Mouse (Mus musculus): ENCODE data around the gene Syt16.
A peak's percentile ranks its signal among the peaks of the same experiment; 100 is the strongest.

Syt16 gene

GRCm38 (mm10) chr12:74009448-74009911 is 12.0 kb downstream of the Syt16 start:
- DNase-seq (ENCODE audit: low read depth, low spot score) = peak; percentile 73

- peak; percentile 59 for DNase-seq (ENCODE audit: low read depth, low spot score)
Measured at GRCm38 (mm10) chr12:74013739-74014138, 16.3 kb downstream of the Syt16 start.

GRCm38 (mm10) chr12:74014739-74015270 is 17.3 kb downstream of the Syt16 start:
- peak; percentile 35 for DNase-seq (ENCODE audit: low read depth, low spot score)

DNA sequence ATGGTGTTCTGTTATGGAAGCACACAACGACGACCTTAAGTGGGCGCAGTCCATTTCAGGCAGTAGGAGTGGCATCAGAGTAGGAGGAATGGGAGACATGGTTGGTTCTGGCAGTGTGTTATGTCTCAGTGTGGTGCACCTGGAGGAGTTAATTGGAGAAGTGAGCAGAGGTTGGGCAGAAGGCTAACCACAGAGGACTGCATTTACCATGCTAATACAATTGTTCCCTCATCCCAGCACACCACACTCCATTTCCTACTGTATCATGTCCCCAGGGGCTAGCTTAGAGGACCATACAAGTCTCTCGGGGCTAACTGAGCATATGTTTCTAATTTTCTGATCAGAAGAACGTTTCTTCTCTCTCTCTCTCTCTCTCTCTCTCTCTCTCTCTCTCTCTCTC is 18.0 kb downstream of the Syt16 start:
- no peak for DNase-seq (ENCODE audit: low read depth, low spot score)

DNA sequence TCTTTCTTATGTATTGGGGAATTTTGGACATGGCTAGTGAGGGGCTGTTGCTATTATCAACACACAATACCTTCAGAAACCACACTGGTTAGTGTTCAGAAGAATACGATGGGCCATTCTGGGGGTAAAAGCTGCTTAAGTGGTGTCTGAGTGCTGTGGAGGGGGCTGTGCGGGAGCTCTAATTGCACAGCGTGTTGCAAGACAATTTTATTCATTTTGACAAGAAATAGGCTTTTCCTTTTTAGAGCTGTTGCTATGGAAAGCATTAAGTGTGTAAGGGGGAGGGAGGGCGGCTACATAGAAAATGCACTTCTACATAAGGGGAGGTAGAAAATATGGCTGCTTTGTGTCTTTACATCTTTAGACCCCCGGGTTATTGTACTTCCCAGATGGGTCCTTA is 25.8 kb downstream of the Syt16 start:
- DNase-seq (ENCODE audit: low read depth, low spot score) = no peak

DNA sequence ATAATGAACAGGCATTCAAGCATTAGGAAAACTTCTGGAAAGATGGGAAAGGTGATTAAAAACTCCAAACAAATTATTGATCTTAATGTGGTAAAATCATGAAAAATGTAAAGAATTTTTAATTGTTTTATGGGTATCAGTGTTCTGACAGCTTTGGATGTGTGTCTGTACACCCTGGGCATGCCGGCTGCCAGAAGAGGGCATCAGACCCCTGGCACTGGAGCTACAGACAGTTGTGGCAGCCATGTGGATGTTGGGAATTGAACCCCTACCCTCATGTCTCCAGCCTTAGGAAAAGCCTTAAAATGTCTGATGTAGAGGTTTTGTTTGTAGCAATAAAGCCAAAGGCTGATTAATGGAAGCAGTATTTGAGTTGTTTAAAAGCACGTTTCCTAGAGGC is 27.5 kb downstream of the Syt16 start:
- DNase-seq (ENCODE audit: low read depth, low spot score) = no peak

DNA sequence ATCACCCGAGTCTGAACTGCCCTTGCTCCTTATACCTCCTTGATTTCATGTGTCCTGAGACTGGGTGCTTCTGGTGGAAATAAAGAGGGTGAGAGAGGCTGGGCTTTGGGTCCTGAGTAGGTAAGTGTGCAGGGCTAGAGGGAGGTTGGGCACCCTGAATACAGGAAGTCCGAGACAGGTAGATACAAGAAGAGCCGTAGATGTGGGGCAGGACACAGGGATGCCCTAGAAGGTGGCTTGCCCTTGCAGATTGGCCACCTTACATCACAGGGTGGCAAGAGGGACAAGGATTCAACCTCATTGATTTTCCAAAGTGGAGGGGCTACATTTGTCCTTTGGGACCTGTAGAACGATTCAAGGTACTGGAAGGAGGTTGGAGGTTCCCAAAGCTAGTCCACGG is 45.8 kb downstream of the Syt16 start:
- no peak for DNase-seq (ENCODE audit: low read depth, low spot score)

GRCm38 (mm10) chr12:74043755-74044154 is 46.3 kb downstream of the Syt16 start:
- no peak for DNase-seq (ENCODE audit: low read depth, low spot score)

GRCm38 (mm10) chr12:74044241-74044640 is 46.8 kb downstream of the Syt16 start:
- DNase-seq (ENCODE audit: low read depth, low spot score) = no peak

GRCm38 (mm10) chr12:74055336-74055931 is 58.0 kb downstream of the Syt16 start:
- peak; percentile 32 for DNase-seq (ENCODE audit: low read depth, low spot score)

DNA sequence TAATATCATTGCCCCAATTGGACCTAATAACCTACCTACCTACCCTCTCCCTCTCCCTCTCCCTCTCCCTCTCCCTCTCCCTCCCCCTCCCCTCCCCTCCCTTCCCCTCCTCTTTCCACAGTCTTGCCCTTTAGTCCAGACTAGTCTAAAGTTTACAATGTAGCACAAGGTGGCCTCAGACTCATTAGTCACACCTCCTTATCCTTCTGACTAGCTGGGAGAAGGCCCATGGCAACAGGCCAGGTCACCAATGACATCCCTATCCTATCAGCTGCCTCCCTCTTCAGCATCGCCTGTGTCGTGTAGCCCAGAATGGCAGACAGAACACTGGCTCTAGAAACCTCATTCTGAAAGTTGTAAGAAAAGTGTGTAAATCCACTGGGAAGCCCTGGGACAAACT is 58.7 kb downstream of the Syt16 start:
- DNase-seq (ENCODE audit: low read depth, low spot score) = peak; percentile 16

- DNase-seq (ENCODE audit: low read depth, low spot score) = no peak
Measured at GRCm38 (mm10) chr12:74062547-74062946, 65.1 kb downstream of the Syt16 start.

- no peak for DNase-seq (ENCODE audit: low read depth, low spot score)
Measured at GRCm38 (mm10) chr12:74068912-74069311, 71.5 kb downstream of the Syt16 start.

DNA sequence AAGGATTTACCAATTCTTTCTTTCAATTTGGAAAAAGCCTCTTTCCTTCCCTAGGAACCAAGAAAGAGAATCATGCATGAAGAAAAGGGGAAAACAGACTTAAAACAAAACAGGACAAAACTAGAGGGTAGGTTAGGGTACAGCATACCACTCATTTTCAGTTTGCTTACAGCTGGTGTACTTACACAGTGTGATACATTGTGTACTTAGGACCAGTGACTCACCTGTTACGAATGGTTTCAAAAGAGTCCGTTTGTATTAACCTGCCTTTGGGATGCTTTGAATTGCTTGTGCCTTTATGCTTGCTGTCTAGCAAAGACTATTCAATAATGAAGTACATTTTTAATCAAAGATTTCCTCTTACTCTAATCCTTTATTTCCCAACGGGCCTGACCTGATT is 78.1 kb downstream of the Syt16 start:
- DNase-seq (ENCODE audit: low read depth, low spot score) = no peak

GRCm38 (mm10) chr12:74076091-74076490 is 78.6 kb downstream of the Syt16 start:
- DNase-seq (ENCODE audit: low read depth, low spot score) = no peak

GRCm38 (mm10) chr12:74081122-74081521 is 83.7 kb downstream of the Syt16 start:
- DNase-seq (ENCODE audit: low read depth, low spot score) = no peak

GRCm38 (mm10) chr12:74084389-74084788 is 86.9 kb downstream of the Syt16 start:
- DNase-seq (ENCODE audit: low read depth, low spot score) = no peak

- no peak for DNase-seq (ENCODE audit: low read depth, low spot score)
Measured at GRCm38 (mm10) chr12:74087086-74087485, 89.6 kb downstream of the Syt16 start.

DNA sequence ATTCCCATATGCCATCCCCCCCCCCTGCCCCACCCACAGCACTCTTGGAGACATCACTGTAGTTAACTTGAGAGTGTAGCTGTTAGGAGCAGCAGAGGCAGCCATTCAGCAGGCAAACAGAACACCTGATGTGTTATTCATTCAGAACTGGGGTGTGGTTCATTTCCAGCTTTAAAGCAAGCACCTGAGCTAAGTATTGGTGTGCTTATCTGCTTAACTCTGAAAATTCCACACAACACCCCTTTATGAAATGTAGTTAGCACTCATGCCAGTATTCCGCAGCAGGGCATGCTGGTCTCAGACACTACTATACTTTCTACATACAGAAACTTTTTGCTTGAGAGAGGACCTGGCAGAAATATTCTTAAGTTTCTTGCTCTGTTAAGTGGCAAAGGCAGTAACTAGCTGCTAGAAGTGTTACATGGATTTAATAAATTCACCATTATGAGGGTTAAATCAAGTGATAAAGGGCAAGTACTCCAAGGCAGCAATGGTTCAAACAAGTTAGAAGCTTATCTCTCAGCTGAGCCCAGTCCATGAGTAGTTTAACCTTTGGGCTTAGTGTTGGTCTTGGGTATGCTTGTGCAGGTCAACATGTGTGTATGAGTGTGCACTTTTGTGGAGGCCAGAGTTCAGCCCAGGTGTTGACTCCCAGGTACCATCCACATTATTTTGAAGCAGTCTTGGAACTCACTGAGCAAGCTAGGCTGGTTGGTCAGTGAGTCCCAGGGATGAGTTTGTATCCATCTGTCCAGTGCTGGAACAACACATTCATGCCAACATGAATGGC is 92.1 kb downstream of the Syt16 start:
- no peak for DNase-seq (ENCODE audit: low read depth, low spot score)

DNA sequence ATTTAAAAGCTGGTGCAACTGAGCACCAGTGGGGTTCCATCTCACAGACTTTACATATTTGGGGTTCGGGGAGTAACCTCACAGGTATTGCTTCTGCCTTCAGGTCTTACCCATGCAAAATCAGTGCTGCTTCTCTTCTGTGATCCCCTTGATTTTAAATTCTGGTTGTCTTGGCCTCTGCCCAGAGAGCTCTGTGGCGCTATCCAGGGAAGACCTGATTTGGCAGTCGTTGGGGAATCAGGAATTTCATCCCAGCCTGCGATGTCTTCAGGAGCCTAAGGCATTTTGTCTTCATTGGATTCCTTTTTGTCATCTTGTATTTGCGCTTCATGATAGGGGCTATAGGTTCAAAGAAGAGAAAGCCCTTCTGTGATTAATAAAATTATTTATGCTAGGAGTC is 95.1 kb downstream of the Syt16 start:
- no peak for DNase-seq (ENCODE audit: low read depth, low spot score)

- DNase-seq (ENCODE audit: low read depth, low spot score) = no peak
Measured at GRCm38 (mm10) chr12:74093110-74093509, 95.6 kb downstream of the Syt16 start.

GRCm38 (mm10) chr12:74094701-74095100 is 97.2 kb downstream of the Syt16 start:
- no peak for DNase-seq (ENCODE audit: low read depth, low spot score)

Data from R1 (cell line).